Mouse (Mus musculus) forebrain, embryonic 11.5 days (tissue): ENCODE measurements at regions not wholly inside any gene's neighbourhood (a gene's known extent, or its start where the extent isn't known, plus 50 kb on each side); places are given as distances from the start of the nearest gene placed in this dataset.

ENCODE experiments used
- ATAC-seq: fragments of 200-750 bp; cut with Nextera tagmentation; replicated peaks from 2 replicates; pipeline ENCODE4 v1.8.0; 2017; ENCODE audit warnings: moderate TSS enrichment; ENCODE audit not compliant: low FRiP score
- DNase-seq: peaks from one replicate; pipeline ENCODE4 v3.0.0-alpha.2; 2017; ENCODE audit warnings: low spot score
- H3K27ac ChIP-seq: fragments of 300-500 bp; sonication (generic); 2 replicates; pipeline ENCODE4 v1.5.1; 2014; ENCODE audit warnings: low read depth, low read length
- H3K27me3 ChIP-seq: fragments of 300-500 bp; sonication (generic); 2 replicates; pipeline ENCODE4 v1.6.1; 2014; ENCODE audit warnings: mild to moderate bottlenecking, low read length, mixed read lengths; ENCODE audit not compliant: control insufficient read depth, insufficient read depth
- H3K36me3 ChIP-seq: fragments of 300-500 bp; sonication (generic); 2 replicates; pipeline ENCODE4 v1.6.1; 2014; ENCODE audit warnings: mild to moderate bottlenecking, low read length, moderate library complexity, mixed read lengths; ENCODE audit not compliant: control insufficient read depth, insufficient read depth
- H3K4me1 ChIP-seq: fragments of 300-500 bp; sonication (generic); replicated peaks from 2 replicates; pipeline ENCODE4 v1.6.1; 2014; ENCODE audit warnings: low read length, mixed read lengths; ENCODE audit not compliant: control insufficient read depth, insufficient read depth
- H3K4me2 ChIP-seq: fragments of 300-500 bp; sonication (generic); 2 replicates; pipeline ENCODE4 v1.6.1; 2014; ENCODE audit warnings: low read depth, mild to moderate bottlenecking, low read length, moderate library complexity, mixed read lengths; ENCODE audit not compliant: severe bottlenecking
- H3K4me3 ChIP-seq: fragments of 300-500 bp; sonication (generic); 2 replicates; pipeline ENCODE4 v1.5.1; 2014; ENCODE audit warnings: low read depth, low read length
- H3K9ac ChIP-seq: fragments of 300-500 bp; sonication (generic); 2 replicates; pipeline ENCODE4 v1.6.1; 2014; ENCODE audit warnings: low read length
- H3K9me3 ChIP-seq: fragments of 300-500 bp; sonication (generic); 2 replicates; pipeline ENCODE4 v1.6.1; 2016; ENCODE audit warnings: low read length, mixed read lengths; ENCODE audit not compliant: control insufficient read depth
- WGBS: fragments of 180-500 bp; shearing (Covaris S2); extraction: QIAGEN DNeasy Blood & Tissue Kit; methylation state at CpG from one replicate; pipeline ENCODE4 v1.1.7; 2014; 5-methylcytosine and 5-hydroxymethylcytosine counted together

DNA sequence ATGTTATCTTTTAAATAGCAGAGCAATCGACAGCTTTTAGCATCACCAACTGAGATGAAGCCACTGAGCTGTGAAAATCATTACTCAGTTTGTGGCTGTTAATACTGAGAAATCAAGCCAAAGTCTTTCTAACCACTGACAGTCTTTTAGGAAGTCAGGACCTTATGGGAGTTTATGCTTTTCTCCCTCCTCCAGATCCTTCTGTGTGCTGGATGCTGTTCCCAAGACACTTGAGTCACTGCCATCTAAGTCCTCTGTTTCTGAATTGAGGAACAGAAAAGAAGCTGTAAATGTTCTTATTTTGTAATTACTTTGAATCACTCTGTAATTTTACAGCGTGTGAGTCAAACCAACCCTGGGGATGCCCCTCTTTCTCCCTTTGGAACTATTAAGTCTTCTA lies 300.6 kb downstream of the Sv2b start:
- ATAC-seq (no peak), DNase-seq (no peak)
- Histone ChIP-seq H3K4me2 (no peak overlapping the region), H3K9ac (no peak overlapping the region), H3K27ac (no peak overlapping the region), H3K9me3 (no peaks in the 10 kb centered on the region), H3K4me3 (no peak overlapping the region), H3K36me3 (no peaks in the 10 kb centered on the region), H3K27me3 (no peaks in the 10 kb centered on the region), H3K4me1 (no peaks in the 10 kb centered on the region)
- WGBS: 88% methylated on average over 2 of the region's 2 CpGs

DNA sequence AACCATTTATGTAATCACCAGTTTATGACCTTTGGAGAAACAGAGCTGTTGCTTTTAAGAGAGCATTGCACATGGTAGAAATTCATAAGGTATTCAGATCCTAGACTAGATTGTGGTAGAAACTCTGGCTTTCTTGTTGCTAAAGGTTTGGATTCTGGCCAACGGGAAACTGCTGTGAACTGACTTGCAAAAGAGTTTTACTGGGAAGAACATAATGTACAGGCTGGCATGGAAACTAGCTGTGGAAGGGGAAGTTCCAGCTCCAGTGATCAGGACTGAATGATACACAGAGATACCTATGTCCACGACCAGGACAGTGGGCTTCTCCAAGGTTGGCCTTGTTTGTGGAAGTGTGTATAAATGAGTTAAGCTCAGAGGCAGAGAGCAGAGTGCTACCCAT lies 318.9 kb downstream of the Sv2b start:
- Histone ChIP-seq H3K9ac (no peak overlapping the region), H3K27ac (no peak overlapping the region), H3K4me1 (no peaks in the 10 kb centered on the region), H3K36me3 (no peaks in the 10 kb centered on the region), H3K27me3 (no peaks in the 10 kb centered on the region), H3K4me2 (no peak overlapping the region), H3K4me3 (no peak overlapping the region), H3K9me3 (no peaks in the 10 kb centered on the region)
- ATAC-seq (no peak), DNase-seq (no peak)
- 83% methylated on average over 2 of the region's 2 CpGs for WGBS

DNA sequence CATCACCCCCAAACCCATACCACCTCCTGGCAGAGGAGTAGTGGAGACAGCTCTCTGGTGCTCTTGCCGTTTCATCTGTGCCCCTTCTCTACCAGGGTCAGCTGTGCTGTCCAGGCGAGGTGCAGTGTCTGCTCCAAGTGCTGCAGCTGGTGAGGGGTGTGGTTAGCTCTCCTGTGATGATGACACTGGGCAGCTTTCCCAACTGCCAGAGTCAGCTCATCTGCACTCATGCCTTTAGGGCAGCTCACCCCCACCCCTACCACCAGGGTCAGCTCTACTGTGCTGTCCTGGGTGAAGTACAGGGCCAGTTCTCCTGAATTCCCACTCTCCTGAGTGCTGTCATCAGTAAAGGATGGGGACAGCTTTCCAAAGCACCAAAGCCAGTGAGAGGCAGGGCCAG lies 329.6 kb downstream of the Sv2b start:
- ATAC-seq (no peak), DNase-seq (no peak)
- 62% methylated on average over 2 of the region's 2 CpGs for WGBS
- Histone ChIP-seq H3K36me3 (no peaks in the 10 kb centered on the region), H3K4me2 (no peak overlapping the region), H3K27ac (no peak overlapping the region), H3K4me1 (no peaks in the 10 kb centered on the region), H3K27me3 (no peaks in the 10 kb centered on the region), H3K9ac (no peak overlapping the region), H3K9me3 (no peaks in the 10 kb centered on the region), H3K4me3 (no peak overlapping the region)

DNA sequence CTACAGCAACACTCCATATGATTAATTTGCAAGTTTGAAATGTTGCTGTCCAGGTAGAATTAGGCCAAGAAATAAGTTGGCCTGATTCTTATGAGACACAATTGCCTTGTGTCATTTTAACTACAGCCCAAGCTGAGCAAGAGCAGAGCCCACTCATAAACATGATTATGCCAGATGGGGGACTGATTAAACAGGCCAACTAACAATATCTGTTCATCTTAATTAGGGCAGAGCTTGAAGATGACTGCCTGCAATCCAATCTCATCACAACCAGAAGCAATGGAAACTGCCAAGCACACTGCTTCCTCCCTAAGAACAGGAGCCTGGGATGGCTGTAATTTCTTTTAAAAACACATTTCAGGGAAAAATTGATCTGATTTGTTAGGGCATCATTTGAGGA lies 333.1 kb downstream of the Sv2b start:
- no peak overlapping the region for H3K4me3 ChIP-seq
- no peaks in the 10 kb centered on the region for H3K9me3 ChIP-seq
- ATAC-seq (no peak), DNase-seq (no peak)
- no peaks in the 10 kb centered on the region for H3K27me3 ChIP-seq
- no peak overlapping the region for H3K9ac ChIP-seq
- H3K4me1 ChIP-seq: no peaks in the 10 kb centered on the region
- no peak overlapping the region for H3K4me2 ChIP-seq
- no peak overlapping the region for H3K27ac ChIP-seq
- H3K36me3 ChIP-seq: no peaks in the 10 kb centered on the region

DNA sequence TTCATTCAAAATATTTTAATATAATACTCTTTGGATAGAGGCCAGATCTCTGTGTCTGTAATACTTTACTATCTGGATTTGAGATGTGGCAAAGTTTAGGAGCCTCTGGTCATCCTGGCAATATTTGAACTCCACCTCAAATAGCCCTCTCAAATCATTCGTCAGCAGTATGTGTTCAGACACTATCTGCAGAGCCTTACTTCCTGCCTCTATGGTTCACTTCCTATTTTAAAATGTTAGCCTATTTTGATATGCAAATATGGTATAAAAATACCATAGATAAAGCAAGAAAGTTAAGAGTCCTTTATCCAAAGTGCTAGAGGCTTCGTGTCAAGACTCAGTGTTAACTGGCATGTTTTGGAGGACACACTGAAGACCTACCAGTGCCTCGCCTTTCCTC lies 334.6 kb downstream of the Sv2b start:
- H3K36me3 ChIP-seq: no peaks in the 10 kb centered on the region
- DNase-seq (no peak), ATAC-seq (no peak)
- H3K9ac ChIP-seq: no peak overlapping the region
- H3K4me1 ChIP-seq: no peaks in the 10 kb centered on the region
- H3K27me3 ChIP-seq: no peaks in the 10 kb centered on the region
- no peaks in the 10 kb centered on the region for H3K9me3 ChIP-seq
- H3K27ac ChIP-seq: no peak overlapping the region
- no peak overlapping the region for H3K4me3 ChIP-seq
- H3K4me2 ChIP-seq: no peak overlapping the region
- 81% methylated on average over 3 of the region's 3 CpGs for WGBS

DNA sequence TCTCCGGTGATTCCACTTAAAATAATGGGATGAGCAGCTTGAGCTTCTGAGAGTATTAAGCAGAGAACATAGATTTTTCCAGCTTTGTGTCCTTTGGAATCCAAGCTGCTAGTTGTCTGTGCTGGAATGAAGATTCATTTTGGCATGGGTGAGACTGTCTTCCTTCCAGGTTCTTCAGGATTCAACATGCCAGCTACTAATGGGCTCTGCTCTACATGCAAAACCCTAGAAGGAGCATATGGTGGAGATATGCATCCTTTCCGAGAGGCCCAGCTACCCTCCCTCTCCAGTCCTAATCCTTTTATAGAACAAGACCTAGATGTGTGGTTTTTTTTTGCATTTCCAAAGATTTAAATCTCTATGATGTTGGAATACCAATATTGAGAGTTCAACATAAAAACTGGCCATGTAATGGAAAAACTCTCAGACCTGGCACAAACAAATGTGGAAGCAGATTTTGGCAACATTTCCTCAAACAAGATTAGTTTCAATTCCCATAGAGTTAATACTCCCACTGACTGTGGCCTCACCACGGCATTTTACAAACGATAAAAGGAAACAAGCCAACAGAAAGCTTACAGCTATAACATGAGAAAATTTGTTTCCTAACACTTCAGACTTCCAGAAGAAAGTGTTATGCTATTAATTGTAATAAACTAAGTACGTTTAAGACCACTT lies 364.5 kb downstream of the Sv2b start:
- no peak overlapping the region for H3K9ac ChIP-seq
- no peak overlapping the region for H3K4me2 ChIP-seq
- H3K4me1 ChIP-seq: no peaks in the 10 kb centered on the region
- no peak overlapping the region for H3K4me3 ChIP-seq
- DNase-seq (no peak), ATAC-seq (no peak)
- H3K27ac ChIP-seq: no peak overlapping the region
- H3K36me3 ChIP-seq: no peaks in the 10 kb centered on the region
- WGBS: 84% methylated on average over 5 of the region's 5 CpGs
- H3K9me3 ChIP-seq: no peaks in the 10 kb centered on the region
- H3K27me3 ChIP-seq: no peaks in the 10 kb centered on the region

DNA sequence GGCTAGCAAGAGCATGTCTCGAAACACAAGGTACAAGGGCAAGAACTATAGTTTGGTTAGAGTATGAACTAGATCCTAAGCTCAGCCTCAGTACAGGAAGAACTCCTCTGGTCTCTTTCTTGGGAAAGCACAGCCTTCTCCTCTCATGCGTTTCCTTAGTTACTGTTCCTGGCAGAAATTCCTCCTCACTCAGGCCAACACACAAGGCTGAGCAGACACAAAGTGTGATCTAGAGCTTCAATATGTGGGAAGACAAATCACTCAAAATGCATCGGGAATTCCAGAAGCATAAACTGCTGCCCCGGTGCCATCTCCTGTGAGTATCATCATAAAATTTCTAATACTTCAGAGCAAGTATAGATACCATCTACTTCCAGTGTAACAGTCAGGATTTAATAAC lies 366.1 kb downstream of the Sv2b start:
- no peak for ATAC-seq

DNA sequence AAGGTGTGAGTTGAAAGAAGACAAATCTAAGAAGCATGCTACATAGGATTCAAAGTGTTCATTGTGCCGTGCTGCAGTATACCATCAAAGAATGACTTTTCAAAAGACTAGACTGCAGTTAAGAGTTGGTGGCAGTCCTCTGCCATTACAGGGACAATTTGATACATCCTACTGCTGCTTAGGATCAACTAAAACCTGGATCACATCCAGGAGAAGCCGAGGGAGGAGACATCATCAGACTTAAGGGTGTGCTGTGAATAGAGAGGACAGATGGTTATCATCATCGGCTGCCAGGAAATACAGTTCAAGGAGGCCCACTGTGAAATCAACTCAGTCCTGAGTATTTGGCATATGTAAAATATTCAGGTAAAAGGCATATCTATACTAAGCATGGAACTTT lies 366.9 kb downstream of the Sv2b start:
- ATAC-seq: no peak
- no peak for DNase-seq
- Histone ChIP-seq H3K4me1 (no peaks in the 10 kb centered on the region), H3K36me3 (no peaks in the 10 kb centered on the region), H3K27ac (no peak overlapping the region), H3K27me3 (no peaks in the 10 kb centered on the region), H3K4me2 (no peak overlapping the region), H3K9me3 (no peaks in the 10 kb centered on the region), H3K9ac (no peak overlapping the region), H3K4me3 (no peak overlapping the region)
- 80% methylated on average over 3 of the region's 3 CpGs for WGBS

More for the DNA sequence above, 366.1 kb downstream of the Sv2b start:
- 84% methylated on average over 4 of the region's 4 CpGs for WGBS
- H3K4me1 ChIP-seq: no peaks in the 10 kb centered on the region
- no peaks in the 10 kb centered on the region for H3K36me3 ChIP-seq
- H3K4me2 ChIP-seq: no peak overlapping the region
- H3K9ac ChIP-seq: no peak overlapping the region
- H3K9me3 ChIP-seq: no peaks in the 10 kb centered on the region
- no peaks in the 10 kb centered on the region for H3K27me3 ChIP-seq
- DNase-seq: no peak
- no peak overlapping the region for H3K27ac ChIP-seq
- no peak overlapping the region for H3K4me3 ChIP-seq

DNA sequence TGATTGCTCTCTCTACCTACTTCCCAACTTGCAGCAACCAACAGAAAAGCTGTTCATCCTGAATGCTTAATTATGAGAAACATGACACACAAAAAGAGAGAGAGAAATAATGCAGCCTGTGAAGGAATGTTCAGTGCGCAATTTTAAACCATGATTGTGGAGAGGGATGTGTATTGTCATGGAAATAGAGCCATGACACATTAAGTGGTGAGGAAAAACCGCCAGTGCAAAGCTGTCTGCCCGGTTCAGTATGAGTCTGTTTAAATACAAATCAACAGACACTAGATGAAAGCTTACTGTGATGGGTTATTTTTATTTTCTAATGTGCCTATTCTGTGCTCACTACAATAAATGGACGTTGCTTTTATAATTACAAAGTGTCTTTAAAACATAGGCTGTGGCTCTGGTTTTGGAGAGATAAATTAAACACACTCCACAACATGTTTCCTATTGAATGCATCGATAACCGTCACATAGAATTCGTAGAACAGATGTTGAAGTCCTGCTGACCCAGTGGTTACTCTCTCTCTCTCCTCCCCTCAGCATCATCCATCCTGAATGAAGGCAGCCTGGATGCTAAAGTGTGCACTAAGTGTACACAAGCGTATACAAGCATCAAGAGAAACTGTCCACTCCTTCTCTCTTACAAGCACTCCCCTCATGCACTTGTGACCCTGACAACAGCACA lies 374.7 kb upstream of the Slco3a1 start:
- 53% methylated on average over 8 of the region's 8 CpGs for WGBS
- no peaks in the 10 kb centered on the region for H3K4me1 ChIP-seq
- DNase-seq (no peak), ATAC-seq (peak; percentile 42; the same call in 1 of the 2 replicates)
- H3K4me3 ChIP-seq: no peak overlapping the region
- H3K36me3 ChIP-seq: no peaks in the 10 kb centered on the region
- H3K27me3 ChIP-seq: no peaks in the 10 kb centered on the region
- H3K27ac ChIP-seq: no peak overlapping the region
- no peak overlapping the region for H3K4me2 ChIP-seq
- no peak overlapping the region for H3K9ac ChIP-seq
- H3K9me3 ChIP-seq: no peaks in the 10 kb centered on the region
